Mouse (Mus musculus) natural killer cell, adult 2 months (primary cell): Measurements from ENCODE around the gene Crhr1.
A peak's percentile ranks its signal among the peaks of the same experiment; 100 is the strongest.

Experiments used
- DNase-seq, 2 experiments: peaks; one replicate each; pipeline ENCODE4 v3.0.0; 2022; ENCODE audit warnings: low spot score in 2 of 2

The Crhr1 gene

DNA sequence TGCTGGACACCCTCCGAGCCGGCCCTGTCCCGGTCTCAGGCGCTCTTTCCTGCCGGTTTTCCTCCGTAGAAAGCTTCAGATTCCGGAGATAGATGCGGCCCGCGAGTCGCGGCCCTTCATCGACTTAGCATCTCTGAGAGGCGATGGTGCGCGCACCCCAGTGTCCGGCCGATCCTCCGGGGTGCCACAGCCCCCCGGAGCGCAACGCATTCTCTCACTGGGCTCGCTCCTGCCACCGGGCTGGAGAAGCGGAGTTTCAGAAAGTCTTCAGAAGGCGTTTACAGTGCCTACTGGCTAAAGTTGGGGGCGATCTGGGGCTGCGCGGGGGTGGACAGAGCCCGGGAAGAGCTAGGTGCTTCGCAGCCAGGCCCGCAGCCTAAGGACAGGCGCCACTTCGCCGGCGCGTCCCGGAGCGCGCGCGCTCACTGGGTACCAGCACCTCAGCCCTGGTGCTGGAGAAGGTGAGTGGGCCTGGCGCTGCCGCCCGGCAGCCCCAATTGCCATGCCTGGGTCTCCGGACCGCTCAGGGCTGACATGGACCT lies 858 bp downstream of the Crhr1 start:
- no peak for DNase-seq

DNA sequence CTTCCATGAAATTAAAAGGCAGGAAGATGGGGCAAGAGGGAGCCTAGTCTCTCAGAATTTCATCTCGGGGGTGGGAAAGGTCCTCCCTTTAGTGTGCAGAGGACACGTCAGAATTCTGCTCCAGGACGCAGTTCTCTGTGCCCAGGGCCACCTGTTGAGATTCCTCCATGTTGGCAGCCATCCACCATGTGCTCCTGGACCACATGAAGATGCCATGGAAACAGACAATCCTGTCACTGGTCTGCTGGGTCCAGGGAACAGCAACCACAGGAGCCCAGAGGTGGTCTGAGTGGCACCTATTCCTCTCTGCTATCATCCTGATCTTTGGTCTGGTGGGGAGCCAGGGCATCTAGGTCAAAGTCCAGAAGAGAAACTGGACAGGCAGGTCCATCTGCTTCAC lies 6.3 kb downstream of the Crhr1 start:
- DNase-seq: no peak

DNA sequence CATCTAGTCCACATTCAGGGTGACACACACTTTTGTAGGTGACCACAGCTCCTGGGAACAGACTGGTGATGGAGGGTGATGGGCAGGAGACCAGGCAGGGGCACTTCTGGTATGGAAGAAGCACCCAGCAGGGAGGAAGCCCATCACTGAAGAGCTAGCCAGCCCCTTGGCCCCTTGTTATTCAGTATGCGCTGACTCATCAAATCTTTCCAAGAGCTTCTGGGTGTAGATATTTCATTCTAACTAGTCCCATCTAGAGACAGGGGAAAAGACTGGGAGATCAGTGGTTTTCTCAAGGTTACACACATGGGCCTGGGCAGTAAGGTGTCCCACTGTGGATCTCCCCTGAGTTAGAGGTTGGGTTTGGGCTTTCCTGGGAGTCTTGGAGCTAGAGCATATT lies 12.3 kb downstream of the Crhr1 start:
- DNase-seq: no peak

DNA sequence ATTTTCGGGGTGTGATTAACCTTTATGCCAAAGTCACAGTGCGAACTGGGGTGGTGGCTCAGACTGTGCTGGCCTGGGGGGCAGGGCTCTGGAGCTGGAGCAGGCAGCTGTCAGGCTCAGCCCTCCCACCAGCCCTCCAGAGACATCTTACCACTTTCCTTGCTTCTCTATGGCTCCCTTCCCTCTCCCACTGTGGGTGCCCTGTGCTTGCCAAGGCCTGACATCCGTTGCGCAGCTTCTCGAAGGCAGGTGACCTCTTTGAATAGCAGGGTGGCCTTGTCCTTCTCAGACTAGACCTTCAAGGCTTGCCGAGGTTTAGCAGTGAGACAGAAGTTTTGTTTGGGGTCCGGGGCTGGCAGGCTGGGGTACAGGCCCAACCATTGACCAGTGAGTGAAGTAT lies 16.1 kb downstream of the Crhr1 start:
- DNase-seq: no peak

DNA sequence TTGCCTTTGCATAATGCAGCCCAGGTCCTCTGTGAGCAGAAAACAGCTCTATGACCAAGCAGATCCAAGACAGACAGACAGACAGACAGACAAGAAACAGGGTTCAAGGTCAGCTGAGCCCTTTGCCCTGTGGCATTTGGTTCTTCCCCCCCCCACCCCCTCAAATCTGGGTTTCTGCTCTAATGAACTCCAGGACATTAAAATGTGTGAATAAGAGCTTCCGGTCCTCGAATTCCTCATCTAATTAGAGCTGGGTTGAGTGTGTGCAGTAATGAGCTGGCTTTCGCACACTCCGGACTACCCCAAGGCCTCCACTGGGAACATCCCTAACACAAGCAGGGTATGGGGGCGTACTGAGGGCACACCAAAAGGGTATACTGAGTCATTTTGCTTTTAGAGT lies 18.3 kb downstream of the Crhr1 start:
- DNase-seq: no peak

DNA sequence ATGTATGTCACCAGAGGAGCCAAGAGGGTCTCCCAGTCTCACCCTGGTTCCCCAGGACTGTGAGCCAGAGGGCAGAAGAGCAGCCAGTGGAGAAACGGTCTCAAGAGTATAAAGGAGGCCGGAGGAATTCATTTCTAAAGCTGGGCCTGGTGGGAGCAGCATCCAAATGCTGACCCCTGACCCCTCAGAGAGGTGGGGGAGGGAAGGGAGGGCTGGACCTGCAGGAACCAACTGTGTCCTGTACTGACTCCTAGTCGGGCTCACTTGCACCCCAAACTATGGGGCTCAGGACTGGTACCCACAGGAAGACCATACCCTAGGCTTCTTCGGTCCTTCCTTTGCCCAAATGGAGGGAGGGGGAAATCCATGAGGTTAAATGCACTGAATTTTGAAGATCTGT lies 21.7 kb downstream of the Crhr1 start:
- DNase-seq: no peak

DNA sequence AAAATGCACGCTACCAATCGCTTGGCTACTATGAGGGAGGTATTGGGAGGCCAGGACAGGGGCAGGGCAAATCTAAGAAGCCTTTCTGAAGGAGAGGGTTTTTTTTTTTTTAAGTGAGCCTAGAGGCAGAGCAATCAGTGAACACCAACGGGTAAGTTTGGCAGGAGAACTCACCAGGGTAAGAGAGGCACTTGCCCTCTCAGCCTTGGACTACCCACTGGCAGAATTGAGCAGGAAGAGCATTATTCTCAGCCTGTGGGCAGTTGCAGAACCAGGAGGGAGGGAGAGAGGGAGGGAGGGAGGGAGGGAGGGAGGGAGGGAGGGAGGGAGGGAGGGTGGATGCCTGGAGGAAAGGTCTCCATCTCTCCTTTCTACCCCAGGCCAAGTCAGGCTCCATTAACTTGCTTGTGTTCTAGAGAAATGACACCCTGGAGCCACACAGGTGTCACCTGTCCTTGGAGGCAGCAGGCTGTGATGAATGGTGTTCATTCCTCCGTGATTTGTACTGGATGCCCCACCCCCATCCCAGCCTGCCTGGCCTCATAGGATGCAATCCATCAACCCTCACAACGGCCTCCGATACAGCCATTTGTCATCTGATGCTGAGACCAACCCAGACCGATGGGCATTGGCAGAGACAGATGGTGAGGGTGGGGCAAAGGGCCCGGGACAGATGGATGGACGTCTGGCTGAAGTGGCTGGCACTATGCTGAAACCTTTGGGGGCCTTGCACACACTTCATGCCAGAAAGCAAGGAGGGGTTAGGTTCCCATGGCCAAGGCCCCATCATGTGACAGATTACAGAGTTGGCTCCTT lies 22.4 kb downstream of the Crhr1 start:
- DNase-seq: no peak

DNA sequence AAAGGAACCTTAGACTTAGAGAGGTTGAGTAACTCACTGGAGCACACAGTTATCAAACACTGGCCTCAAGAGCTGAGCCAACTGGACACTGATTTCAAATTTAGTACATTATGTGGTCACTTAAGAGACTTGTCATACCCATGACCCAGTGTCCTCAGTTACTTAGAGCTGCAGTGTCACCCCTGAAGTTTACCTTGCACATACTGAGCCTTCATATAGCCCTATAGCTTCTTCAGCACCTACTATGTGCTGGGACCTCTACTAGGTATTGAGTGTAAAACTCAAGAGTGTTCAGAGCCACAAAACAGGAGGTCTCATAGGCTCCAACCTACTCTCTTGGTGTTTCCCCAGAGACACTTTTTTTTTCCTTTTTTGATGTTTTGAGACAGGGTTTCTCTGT lies 23.2 kb downstream of the Crhr1 start:
- no peak for DNase-seq

DNA sequence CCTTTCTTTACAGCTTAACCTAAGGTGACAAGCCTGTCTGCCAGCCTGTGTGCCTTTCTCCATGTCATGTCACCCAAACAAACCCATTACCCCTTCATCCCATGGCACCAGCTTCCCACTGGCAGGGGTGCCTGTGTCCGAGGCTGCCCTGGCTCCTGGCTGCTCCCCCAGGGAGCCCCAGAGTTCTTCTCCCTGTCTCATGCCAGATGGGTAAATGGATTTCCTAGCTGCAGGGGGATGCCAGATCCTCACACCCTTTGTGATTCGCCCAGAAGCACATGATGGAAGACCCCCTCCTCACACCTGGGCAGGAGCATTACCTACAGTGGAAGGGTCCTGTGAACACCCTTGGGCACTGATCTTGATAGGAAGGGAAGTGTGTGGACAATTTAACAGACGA lies 23.7 kb downstream of the Crhr1 start:
- no peak for DNase-seq

DNA sequence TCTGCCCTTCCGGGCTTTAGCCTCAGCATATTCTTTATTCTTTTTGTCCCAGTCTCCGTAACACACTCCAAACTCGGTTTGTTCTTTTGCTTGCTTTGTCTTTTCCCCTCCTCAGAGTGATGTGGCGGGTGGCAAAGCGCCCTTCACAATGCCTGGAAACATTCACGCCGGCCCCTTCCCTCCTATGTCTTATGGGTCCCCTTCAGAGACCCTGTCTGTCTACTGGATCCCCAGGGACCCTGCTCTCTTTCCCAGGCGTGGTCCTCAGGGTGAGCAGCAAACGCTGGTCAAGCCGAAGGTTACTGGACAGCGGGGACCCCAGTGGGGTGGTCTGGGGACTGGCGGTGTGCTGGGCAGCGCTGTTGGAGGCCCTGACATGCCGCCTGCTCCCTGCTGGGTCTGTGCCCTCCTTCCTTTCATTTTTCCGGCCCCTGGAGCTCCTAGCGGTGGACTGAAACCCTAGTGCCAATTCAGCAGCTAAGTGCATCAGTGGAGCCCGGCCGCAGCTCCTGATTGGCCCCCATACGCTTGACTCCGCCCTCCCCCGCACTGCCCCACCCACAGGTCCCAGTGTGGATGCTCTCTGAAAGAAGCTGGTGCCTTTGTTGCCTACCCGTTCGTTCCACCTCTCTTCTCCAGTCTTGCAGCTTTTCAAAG lies 25.1 kb downstream of the Crhr1 start:
- DNase-seq: no peak

DNA sequence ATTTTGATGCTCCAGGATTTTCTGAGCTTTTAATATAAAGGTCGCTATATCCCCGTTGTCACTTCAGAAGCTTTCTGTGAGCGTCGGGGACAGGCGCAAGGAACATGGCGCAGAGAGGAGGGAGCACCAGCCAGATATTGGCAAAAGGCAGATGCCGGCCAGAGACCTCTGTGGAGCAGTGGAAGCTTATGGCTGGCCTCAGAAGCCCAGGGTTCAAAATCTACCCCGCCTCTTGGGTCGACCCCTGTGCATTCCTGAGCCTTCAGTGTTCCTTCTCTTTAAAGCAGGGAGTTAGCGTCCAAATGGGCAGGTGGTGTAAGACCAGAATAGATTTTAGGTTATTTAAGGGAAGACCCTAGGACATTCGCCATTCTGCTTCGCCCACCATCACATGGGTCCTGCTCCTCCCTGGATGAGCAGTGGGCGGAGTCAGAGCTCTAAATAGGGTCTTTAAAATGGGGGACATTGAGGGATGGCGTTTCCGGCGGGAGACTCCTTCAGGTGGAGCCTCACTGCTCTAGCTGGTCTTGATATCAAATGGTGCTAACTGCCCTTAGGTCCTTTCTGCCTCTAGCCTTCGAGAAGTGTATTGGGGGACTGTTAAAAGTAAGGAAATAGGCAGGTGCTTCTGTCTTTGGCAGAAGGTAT lies 25.7 kb downstream of the Crhr1 start:
- no peak for DNase-seq

DNA sequence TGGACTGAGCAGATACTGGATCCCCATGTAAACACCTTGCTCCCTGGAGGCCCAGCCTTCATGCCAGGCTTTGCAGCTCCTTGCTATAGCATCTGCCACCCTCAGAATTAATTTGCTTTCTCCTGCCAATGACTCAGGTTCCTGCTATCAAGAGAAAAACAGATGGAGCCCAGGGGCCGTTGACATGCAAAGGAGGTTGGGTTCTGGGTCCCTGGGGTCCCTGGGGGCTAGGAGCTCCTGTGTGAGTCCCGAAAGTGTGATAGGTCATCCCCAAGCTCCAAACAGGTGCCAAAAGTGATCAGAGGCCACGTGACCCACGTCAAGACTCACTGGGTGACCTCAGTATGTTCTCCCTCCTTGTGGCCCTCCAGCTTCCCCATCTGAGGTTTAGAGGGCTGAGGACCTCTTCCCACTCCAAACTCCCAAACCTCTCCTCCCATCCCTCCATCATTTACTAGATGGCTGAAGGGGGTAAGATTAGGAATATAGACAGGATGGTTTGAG lies 27.2 kb downstream of the Crhr1 start:
- DNase-seq: no peak

DNA sequence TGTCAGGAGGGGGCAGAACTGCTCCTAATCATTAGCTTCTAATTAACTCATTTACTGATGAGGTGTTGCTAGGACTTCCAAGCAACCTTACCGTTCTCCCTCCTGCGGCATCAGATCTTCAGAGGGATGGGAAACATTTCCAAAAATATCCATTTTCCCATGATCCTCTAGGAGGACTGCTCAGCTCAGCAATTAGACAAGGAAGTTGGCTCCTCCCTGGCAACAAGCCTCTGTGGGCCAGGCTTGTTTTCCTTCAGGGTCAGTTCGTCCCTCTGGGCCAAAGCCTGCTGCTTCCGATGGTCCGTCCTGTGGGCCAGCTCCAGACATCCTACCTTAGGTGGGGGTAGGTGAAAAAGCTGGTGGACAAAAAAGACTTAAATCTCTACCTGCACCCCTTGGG lies 28.5 kb downstream of the Crhr1 start:
- DNase-seq: no peak

DNA sequence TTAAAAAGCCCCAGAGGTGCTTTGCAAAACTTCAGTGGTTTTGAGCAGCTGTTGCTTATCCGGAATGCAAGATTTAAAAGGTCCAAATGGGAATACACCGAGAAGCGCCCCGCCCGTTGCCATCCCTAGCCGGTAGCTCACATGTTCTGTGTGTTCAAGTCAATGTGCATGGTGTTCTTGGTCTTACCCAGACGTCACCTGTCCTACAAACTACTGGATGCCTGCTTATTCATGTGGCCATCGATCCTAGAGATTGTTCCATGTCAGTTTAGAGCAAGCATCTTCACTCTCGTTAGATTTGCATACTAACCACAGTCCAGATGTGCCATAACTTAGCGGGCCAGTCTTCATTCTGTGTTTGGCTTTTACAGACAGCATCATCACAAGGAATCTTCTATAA lies 31.6 kb downstream of the Crhr1 start:
- no peak for DNase-seq

DNA sequence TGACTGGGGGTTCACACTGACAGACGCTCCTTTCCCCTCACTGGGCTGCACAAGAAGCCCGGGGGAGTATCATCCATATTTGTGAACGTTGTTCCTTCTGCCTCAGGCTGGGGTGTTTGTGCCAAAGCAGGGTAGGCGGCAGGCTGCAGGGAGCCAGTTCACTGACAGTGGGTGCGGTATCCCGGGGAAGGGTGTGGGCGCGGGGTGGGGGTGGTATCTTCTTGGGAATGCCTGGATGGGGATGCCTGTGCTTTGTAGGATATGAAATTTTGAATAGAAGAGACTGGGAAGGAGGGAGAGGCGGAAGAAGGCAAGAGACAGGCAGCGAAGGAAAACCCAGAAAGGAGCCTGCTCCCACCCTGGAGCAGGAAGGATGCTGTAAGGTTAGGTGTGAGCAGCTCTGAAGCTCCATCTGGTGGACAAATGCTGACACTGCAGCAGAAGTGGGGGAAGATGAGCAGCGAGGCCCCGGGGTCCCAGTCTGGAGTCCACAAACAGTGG lies 38.7 kb downstream of the Crhr1 start:
- peak; percentile 8 to 45 for DNase-seq

DNA sequence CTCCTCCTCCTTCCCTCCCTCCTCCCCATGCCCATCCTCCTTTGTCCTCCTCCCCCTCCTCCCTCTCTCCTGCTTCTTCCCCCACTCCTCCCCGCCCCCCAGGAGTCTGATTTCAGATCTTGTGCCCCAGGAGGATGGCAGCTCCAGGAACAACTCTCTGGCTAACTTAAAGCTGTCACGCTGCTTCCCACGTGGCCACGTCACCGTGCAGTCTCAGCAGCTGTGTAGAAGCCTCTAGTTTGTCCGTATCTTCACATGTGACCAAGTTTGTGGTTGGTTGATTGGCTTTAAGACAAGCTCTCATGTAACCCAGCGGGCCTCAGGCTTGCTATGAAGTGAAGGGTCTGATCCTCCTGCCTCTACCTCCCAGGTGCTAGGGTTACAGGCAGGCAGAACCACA lies 46.2 kb downstream of the Crhr1 start:
- DNase-seq: no peak

DNA sequence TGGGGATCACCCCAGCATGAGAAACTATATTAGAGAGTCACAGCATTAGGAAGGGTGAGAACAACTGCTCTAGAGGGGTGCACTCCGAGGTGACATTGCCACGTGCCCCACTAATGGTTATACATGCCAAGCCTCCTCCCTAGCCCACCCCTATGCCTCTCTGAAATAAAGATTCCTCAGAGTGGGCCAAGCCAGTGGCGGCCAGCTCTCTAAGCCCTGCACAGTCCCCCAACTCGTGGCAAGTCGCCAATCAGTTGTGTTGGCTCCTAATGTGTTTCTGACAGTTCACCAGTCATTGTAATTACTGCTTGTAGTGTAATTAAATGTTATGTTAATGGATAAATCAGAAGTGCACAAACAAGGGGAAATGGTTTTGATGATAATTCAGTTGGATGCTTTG lies 47.1 kb downstream of the Crhr1 start:
- no peak for DNase-seq

DNA sequence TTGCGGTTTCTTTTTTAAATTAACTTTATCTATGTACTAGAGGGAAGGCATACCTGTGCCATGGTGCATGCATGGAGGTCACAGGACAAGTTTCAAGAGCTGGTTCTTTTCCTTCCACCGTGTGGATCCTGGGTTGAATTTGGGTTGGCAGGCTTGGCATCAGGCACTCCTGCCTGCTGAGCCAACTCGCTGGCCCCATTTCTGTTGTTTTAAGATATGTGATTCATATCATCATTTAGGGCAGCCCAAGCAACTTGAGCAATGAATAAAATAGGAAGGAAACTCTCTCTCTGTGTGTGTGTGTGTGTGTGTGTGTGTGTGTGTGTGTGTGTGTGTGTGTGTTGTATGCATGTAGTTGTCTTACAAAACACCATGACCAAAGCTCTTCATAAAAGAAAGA lies 49.5 kb downstream of the Crhr1 start:
- no peak for DNase-seq

DNA sequence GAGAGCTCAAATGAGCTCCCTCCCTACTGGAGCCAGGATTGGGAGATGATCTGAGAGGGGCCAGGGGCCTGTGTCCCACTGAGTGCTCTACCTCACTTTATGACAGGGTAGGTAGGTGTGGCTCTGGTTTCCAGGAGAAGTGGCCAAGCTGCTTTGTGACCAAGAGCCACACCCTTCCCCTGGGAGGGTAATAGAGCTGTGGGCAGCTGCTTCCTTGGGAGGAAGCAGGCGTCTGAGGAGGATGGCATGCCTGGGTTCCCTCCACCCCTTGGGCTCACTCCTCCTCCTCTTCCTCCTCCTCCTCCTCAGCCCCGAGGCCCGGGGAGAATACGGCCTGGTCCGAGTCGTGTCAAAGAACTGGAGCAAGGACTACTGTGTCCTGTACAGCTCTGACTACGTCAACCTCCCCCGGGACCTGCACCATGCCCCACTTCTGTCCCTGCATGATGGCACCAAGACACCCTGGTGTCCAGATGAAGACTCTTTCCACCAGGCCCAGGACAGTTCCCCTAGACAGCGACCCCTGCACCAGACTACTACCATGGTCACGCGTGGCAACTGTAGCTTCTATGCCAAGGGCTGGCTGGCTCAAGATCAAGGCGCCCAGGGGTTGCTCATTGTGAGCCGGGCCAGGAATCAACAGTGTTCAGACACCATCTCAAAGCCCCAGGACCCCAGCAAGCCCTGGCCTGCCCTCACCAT lies 53.6 kb downstream of the Crhr1 start, which contains the start of gene Sppl2c:
Sppl2c (plus strand) TSS at position 193 of the 702 bp plus-strand sequence.
- DNase-seq: no peak

DNA sequence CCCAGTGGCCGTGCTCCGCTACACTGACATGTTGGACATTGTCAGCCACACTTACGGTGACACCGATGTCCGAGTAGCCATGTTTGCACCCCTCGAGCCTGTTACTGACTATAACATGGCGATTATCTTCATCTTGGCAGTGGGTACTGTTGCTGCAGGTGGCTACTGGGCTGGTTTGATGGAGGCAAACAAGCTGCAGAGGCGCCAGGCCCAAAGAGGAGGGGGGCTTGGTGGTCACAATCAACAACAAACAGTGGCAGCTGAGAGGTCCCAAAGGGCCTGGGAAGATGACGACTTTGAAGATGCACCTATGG lies 54.1 kb downstream of the Crhr1 start:
- no peak for DNase-seq

DNA sequence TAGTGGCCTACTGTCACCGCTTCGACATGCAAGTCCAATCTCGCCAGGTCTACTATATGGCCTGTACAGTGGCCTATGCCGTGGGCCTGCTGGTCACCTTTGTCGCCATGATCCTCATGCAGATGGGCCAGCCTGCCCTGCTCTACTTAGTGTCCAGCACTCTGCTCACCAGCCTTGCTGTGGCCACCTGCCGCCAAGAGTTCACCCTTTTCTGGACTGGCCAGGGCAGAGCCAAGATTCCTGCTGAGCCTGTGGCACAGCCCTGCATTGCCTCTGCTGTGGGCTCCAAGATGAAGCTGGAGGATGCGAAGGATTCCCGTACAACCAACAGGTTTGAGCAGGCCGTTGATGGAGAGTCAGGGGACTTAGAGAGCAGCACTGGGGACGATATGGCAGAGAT lies 55.1 kb downstream of the Crhr1 start:
- DNase-seq: no peak

DNA sequence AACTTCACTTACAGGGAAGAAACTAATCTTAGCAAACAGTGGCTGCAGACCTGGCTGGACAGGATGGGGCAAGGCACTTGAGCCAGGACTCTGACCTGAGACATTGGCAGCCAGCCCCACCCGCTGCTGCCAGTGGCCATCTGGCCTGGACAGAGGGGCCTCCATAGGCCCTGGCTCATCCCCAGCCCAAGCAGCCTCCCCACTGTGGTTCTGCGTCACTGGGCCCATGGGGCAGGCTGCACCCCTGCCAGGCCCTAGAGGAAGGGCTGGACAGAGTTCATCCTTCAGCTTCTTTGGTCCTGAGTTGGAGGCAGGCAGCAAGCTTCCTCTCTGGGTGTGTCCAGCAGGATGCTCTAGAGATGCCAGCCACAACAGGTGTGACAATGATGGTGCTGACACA lies 57.4 kb downstream of the Crhr1 start:
- DNase-seq: no peak
